8 mouse cellular contexts compared by ENCODE assay signal in the genomic region with DNA sequence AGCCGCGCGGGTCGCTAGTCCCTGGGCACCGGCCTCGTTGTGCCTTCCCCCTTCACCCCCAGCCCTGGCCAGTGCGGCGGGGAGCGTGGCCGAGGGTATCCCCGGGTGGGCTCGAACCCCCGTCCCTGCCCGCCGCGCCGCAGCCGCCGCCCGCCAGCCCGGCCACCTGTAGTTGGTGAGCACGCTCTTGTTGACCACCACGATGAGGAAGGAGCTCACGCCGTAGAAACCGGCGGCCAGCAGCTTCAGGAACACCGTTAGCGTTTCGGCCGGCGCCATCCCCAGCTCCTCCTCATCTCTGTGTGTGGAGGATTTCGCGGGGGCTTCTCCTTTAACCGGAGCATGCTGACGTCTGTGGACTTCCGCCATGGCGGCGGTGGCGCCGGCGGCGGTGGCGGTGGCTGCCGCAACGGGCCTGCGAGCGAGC. TPM values are rescaled to one million over a fixed set of nuclear protein-coding genes. Genes with fewer than 3 reads are reported as not detected.
A peak's percentile ranks its signal among the peaks of the same experiment; 100 is the strongest.
DNase-seq lines count a peak whose midpoint lies in the region; ATAC-seq and TF ChIP-seq lines count a peak whose summit lies in the region.

No protein-coding gene starts in this region.

- peak; percentile 84 for DNase-seq in CD4-positive, CD25-positive, alpha-beta regulatory T cell, adult 2 months (ENCODE audit: low read depth, low spot score)
- DNase-seq in brain, embryonic 14.5 days (ENCODE audit: low read depth), result peak; percentile 84
- DNase-seq in heart, postnatal 0 days (ENCODE audit: low spot score), result peak; percentile 55
- DNase-seq in kidney, postnatal 4 days, result peak; percentile 77 to 85
- peak; percentile 64 to 69 for DNase-seq in lung, adult 18-20 months
- peak; percentile 36 for DNase-seq in telencephalon, adult 2 months (ENCODE audit: low read depth, low spot score)

- no peak for TF ChIP-seq EP300 in heart, postnatal 0 days (IDR thresholded peaks at IDR 0.05; ENCODE audit: low read depth)

- peak overlapping the region; percentile 90 for H3K4me3 ChIP-seq in forebrain, embryonic 13.5 days
- H3K4me3 ChIP-seq in heart, postnatal 0 days (ENCODE audit: low read depth, low read length), result peak overlapping the region; percentile 80
- peak overlapping the region; percentile 86 for H3K4me3 ChIP-seq in neural tube, embryonic 14.5 days (ENCODE audit: low read depth, low read length)

- peak; percentile 71; the same call in 1 of the 2 replicates for TF ChIP-seq POLR2A in brain, embryonic 14.5 days (IDR thresholded peaks at IDR 0.05; ENCODE audit: borderline replicate concordance, extremely low read depth, insufficient read depth, insufficient read length, poor library complexity, severe bottlenecking)

- no peaks in the 10 kb centered on the region for H3K9me3 ChIP-seq in forebrain, embryonic 13.5 days (replicated peaks)
- H3K9me3 ChIP-seq in heart, postnatal 0 days (replicated peaks; ENCODE audit: control insufficient read depth, low read length), result no peaks in the 10 kb centered on the region
- H3K9me3 ChIP-seq in neural tube, embryonic 14.5 days (ENCODE audit: control insufficient read depth, low read length), result no peaks in the 10 kb centered on the region

- under 1% methylated on average over 38 of the region's 48 CpGs for WGBS in forebrain, embryonic 13.5 days
- WGBS in heart, postnatal 0 days, result under 1% methylated on average over 46 of the region's 48 CpGs
- under 1% methylated on average over 35 of the region's 48 CpGs for WGBS in neural tube, embryonic 14.5 days

- H3K27me3 ChIP-seq in forebrain, embryonic 13.5 days, result no peaks in the 10 kb centered on the region
- no peaks in the 10 kb centered on the region for H3K27me3 ChIP-seq in heart, postnatal 0 days (ENCODE audit: control insufficient read depth, insufficient read depth, low read length)
- H3K27me3 ChIP-seq in neural tube, embryonic 14.5 days (ENCODE audit: control insufficient read depth, insufficient read depth, low read length), result no peaks in the 10 kb centered on the region

- peak overlapping the region; percentile 76 for H3K4me2 ChIP-seq in forebrain, embryonic 13.5 days
- H3K4me2 ChIP-seq in heart, postnatal 0 days (ENCODE audit: low read depth, low read length), result peak overlapping the region; percentile 71
- H3K4me2 ChIP-seq in neural tube, embryonic 14.5 days (ENCODE audit: low read depth, low read length), result peak overlapping the region; percentile 53

- peak overlapping the region; percentile 97 for H3K9ac ChIP-seq in forebrain, embryonic 13.5 days
- H3K9ac ChIP-seq in heart, postnatal 0 days (replicated peaks; ENCODE audit: low read depth, low read length), result peak overlapping the region; percentile 97
- H3K9ac ChIP-seq in neural tube, embryonic 14.5 days (replicated peaks; ENCODE audit: low read depth, low read length), result peak overlapping the region; percentile 97

- H3K27ac ChIP-seq in forebrain, embryonic 13.5 days, result peak overlapping the region; percentile 99
- peak overlapping the region; percentile 95 for H3K27ac ChIP-seq in heart, postnatal 0 days (ENCODE audit: low read depth)
- H3K27ac ChIP-seq in neural tube, embryonic 14.5 days (ENCODE audit: low read depth, low read length), result peak overlapping the region; percentile 99

- peaks cover 18% of the 10 kb centered on the region for H3K4me1 ChIP-seq in forebrain, embryonic 13.5 days
- 0 out of 2 replicates have a peak, but pooled peaks cover 6% of the 10 kb centered on the region for H3K4me1 ChIP-seq in heart, postnatal 0 days (ENCODE audit: control insufficient read depth, insufficient read depth)
- peaks cover 14% of the 10 kb centered on the region for H3K4me1 ChIP-seq in neural tube, embryonic 14.5 days (ENCODE audit: control insufficient read depth, insufficient read depth, low read length)

- peak; percentile 80 for ATAC-seq in forebrain, embryonic 13.5 days
- peak; percentile 83 for ATAC-seq in heart, postnatal 0 days (ENCODE audit: insufficient read depth, low read depth)
- peak; percentile 87 for ATAC-seq in neural tube, embryonic 14.5 days (ENCODE audit: low read depth)

- H3K36me3 ChIP-seq in forebrain, embryonic 13.5 days (ENCODE audit: poor library complexity, severe bottlenecking), result peaks cover 13% of the 10 kb centered on the region
- H3K36me3 ChIP-seq in heart, postnatal 0 days (replicated peaks; ENCODE audit: control insufficient read depth, insufficient read depth, low read length), result peaks cover 15% of the 10 kb centered on the region
- peaks cover 4% of the 10 kb centered on the region; the same call in 1 of the 2 replicates for H3K36me3 ChIP-seq in neural tube, embryonic 14.5 days (ENCODE audit: control insufficient read depth, insufficient read depth, low read length)

- TF ChIP-seq CTCF in brain, embryonic 14.5 days (IDR thresholded peaks at IDR 0.05; ENCODE audit: borderline replicate concordance, extremely low read depth, insufficient read depth, insufficient read length), result no peak
- TF ChIP-seq CTCF in heart, postnatal 0 days (IDR thresholded peaks at IDR 0.05; ENCODE audit: low read depth), result no peak

RNA-seq across cellular contexts. Expression of gene Slc35d1, which starts 0.5 kb away (rescaled TPM):
- 6.4 and 8.4 TPM in 2 replicates for polyA plus RNA-seq in brain, embryonic 14.5 days (2012; rRNA removed)
- polyA plus RNA-seq in forebrain, embryonic 13.5 days (2015; fragmentation: Nextera tagmentation; extraction: Ambion mirVana), result 4.5 and 5.2 TPM in 2 replicates
- total RNA-seq in heart, postnatal 0 days (2014; rRNA removed; ENCODE audit: low replicate concordance), result 2.6 and 4.8 TPM in 2 replicates
- polyA plus RNA-seq in heart, postnatal 0 days (2015; fragmentation: Nextera tagmentation; extraction: Ambion mirVana), result 3.4 and 4.2 TPM in 2 replicates
- 9.5 and 10.0 TPM in 2 replicates for polyA plus RNA-seq in neural tube, embryonic 14.5 days (2014; fragmentation: Nextera tagmentation; extraction: Ambion mirVana)

Comparison
In these comparisons a context has a peak if more than half of its experiments do, and no peak if none do; other contexts are left out.
1. Peak in every context shown above with its lines: DNase-seq, ATAC-seq, H3K4me3 ChIP-seq and H3K27ac ChIP-seq.